Mouse (Mus musculus) thymus, postnatal 4 days (tissue): ENCODE data around the gene Ostc.

Experiments used
- DNase-seq: peaks from one replicate; pipeline ENCODE4 v3.0.0; 2021

Gene Ostc

DNA sequence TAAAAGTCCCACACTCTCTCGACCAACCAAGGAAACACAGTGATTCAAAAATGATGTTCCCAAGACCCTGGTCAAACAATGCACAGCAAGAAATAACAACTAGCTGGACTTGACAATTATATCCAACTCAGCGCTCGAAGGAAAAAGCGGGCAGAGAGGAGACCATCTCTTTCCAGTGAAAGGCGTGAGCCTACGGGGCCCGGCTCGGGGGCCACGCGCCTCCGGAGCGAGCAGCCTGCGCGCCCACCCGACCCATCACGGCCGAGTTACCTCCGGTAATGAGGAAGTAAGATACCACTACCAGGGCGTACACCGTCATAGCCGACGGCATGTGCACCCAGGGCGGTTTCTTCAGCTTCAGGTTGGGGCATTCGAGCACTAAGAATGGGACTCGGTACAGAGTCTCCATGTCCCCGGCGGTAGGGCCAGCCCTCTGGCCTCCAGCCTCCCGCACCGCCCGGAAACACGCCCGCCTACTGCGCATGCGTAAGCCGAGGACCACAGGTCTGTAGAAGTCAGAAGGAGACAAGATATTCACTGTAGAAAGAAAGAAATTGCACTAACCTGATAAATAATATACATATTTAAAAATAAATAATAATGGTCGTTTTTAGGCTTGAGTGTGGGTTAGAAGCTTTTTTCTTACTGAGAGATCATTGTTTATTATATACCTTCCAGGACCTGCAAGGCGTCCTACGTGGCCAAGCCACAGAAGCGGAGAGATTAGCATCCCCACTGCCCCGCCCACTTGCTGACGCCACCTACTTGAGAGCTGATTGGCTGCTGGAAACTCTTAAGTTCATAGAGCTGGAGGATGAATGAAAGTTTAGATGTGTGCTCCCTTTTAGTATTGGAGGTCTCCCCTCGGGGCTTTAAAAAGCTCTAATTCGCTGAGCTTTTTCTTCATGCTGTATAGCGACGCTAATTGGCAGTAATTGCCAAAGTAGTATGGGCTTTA is at the start of gene Ostc:
TSS of gene Ostc (minus strand) at position 478 of the 958 bp plus-strand sequence.
- peak; percentile 98 for DNase-seq

DNA sequence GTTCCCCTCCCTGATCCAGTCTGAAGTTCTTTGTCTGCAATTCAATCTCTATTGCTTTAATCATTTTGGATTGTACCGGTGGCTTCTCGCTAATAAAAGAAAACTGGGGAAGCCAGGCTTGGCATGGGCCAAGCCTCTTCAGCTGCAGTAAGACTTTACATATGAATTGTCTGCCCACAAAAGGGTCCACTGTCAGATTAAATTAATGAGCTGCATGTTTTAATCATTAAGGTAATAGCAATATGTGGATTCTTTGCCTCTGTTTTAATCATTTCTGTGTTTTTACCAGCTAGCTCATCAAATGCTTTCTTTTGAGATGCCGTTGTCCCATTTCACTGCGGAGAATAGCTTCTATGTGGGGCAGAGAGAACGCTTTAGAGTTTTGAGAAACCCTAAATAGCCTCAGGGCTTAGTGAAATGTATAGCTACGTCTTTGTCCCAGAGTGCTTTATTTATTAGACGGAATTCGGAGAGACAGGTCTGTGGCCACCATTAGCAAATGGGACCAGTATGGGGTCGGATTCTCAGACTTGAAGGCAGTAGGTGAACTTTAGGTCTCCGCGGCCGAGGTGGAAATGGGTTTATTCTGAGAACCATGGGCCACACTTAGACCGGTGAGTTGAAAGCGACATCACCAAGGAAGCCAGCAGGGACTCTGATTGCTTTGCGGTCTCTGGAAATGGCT is 49.1 kb upstream of the Ostc start:
- DNase-seq, result no peak

DNA sequence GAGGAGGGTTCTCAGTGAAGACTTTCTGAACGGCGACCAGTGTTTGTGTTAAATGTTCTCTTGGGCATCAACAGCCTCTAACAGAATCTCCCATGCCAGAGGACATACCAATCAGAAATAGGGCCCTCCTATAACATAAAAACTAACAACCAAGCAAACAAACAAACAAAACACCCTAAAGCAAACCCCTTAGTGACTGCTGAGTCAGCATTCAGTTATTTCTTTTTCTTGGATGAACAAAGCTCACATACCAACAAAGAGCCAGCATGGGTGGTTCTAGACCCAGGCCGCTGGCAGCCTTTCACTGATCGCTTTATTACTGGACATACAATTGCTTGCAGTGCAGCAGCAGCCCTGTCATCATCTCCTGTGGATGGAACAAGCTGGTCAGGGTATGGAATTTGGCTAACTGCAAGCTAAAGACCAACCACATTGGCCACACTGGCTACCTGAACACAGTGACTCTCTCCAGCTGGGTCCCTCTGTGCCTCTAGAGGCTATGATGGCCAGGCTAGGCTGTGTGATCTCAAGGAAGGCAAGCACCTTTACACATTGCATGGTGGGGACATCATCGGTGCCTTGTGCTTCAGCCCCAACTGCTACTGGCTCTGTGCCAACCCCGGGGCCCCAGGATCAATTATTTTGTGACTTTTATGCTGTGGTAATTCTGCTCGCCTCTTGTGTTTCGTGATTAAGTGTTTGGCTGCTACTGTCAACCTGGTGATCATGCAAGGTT is 48.0 kb upstream of the Ostc start:
- no peak for DNase-seq

GRCm38 (mm10) chr3:130749206-130749605 is 40.0 kb upstream of the Ostc start:
- DNase-seq, result peak; percentile 21

DNA sequence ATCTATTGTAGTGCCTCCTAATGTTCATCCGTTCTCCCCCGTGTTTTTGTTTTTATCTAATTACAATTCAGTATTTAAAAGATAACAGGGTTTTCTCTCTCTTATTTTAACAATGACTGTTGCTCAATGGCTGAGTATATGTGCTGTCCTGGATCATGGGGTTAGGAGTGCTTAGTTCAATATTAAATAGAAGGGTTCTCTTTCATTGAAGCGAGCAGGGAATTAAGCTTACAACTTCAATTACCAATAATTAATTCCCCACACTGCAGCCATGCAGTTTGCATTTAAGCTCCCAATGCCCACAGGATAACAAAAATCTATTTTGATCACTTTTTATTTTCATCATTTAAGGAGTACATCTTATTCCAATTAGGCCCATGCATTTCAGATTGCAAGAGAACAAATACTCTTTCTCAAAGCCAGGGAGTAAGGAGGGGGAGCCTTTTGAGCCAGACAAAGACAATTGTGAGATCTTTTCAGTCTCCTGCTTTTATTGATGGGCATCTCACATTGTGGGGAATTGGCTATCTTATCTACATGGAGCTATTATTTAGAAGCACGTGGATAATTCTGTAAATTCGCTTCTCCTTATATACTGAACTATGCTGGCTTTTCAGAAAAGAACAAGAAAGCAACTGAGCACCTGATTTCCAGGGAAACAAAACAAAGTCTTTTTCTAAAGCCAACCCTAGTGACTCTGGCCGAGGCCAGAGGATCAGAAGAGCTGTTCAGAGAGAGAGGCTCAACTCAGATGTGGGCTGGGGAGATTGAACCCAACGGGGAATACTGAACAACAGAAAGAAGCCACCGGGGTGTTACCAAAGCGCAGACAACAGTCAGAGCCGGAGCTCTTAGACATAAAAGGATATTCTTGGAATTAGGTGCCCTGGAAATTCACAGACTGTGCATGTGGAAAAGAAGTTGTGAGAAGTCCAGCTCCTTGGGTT is 37.7 kb upstream of the Ostc start:
- no peak for DNase-seq

- no peak for DNase-seq
Observed at GRCm38 (mm10) chr3:130737652-130738361, 28.6 kb upstream of the Ostc start.

DNA sequence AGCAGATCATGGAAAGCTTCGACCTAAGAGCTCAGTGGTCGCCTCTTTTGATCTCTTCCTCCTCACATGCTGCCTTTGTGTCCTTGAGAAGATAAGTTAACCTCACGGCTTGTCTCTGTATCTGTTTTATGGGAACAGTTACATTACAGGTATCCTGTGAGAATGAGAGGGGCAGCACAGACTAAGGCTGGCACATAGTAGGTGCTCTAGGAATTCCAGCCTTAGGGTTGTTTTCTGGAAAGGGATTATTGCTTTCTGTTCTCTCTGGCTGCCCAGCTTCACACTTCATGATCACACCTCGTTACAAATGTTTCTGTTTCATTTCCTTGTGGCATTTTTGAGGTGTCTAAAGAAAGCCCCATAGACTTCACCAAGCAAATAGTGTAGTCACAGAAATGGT is 27.5 kb upstream of the Ostc start:
- DNase-seq, result no peak

DNA sequence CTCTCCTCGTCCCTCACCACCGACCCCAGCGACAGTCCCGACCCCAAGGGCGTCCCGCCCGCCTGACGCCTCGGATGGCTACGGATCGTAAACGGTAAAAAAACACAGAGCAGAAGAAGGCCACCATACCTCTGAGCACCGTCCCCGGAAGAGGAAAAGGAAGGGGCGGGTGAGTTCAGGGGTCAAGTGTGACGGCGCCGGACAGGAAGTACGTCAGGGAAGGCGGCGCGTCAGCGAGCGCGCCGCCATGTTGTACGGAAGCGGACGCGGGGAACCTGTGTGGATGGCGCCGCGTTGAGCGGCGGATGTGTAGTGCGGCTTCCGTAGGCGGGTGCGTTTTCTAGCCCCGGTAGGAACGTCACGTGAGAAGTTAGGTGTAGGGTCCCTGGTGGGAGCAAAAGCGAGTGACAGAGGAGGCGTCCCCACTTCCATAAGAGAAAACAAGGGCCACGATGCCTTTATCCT is 21.0 kb upstream of the Ostc start, which contains the start of gene Rpl34:
TSS of gene Rpl34 (minus strand) at position 210 of the 465 bp plus-strand sequence.
- DNase-seq, result peak; percentile 92

DNA sequence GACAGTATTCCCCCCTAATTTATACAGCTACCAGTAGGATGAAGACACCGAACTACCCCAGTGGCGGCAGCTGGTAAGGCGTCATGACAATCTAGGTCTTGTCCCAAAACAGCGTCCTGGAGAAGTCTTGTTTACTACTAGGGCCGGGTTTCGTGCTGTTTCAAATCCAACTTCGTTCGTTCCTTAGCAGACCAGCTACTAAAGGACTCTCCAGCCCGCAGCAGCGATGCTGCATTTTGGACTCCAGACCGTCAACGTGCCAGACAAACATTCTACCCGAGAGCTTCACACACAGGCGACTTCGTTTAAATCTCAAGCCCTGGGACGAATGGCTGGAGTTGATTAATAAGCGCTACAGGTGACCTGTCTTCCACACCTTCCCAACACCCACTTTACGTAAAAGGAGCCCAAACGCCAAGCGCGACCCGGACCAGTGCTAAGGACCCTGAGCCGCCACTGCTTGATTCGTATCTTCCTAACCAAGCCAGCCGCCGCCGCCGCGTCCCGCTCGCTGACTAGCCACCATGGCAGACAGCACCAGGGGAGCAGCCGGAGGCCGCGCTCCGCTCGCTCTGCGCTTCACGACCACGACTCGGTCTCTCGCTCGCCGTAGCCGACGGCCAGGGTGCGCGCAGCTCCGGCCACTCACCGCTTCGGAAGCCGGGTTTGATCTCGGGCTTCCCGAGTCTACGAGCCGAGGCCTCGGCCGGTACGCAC is 20.4 kb upstream of the Ostc start:
- peak; percentile 80 for DNase-seq

DNA sequence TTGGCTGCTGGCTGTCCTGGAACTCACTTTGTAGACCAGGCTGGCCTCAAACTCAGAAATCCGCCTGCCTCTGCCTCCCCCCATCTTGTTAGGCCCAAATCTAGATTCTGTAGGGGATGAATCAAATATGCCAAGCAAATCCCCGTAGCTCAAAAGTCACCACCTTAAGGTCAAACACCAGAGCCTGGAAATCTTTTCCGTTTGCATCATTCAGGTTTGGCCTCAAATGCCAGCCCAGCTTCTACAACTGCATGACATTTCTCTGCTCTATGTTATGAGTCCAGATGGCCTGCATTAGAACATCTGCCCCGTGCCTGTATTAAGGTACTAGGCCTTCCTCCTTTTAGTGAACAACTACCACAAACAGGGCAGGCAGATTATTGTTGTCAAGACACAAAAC is 18.4 kb upstream of the Ostc start:
- no peak for DNase-seq

DNA sequence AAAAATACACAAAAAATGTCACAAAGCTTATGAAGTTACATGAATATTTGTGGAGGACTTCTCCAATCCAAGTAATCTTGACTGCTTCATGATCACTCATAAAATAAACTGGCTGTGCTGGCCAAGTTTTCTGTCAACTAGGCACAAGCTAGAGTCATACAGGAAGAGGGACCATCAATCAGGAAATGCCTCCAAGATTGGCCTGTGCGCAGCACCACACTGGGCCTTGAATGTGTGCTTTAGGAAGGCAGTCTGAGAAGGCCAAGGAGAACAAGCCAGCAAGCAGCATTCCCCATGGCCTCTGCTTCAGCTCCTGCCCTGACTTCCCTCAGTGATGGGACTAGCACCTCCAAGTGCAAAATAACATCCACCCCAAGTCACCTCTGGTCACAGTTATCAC is 17.8 kb upstream of the Ostc start:
- no peak for DNase-seq

DNA sequence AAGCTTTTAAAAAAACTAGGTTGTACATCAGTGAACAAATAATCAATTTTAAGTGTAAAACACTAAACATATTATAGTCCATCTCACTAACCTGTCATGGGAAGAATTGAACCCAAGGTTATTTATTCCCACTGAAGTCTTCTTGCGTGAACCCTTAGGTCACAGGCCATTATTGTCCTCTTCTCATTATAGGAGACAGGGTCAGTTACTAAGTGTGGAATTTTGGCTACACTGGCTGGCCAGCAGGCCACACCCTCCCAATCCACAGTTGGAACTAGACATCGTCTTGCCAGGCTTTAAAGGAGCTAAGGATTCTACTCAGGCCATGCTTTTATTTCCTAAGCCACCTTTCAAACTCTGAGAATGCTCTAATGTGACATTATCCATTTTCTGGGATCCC is 16.5 kb upstream of the Ostc start:
- DNase-seq, result no peak

DNA sequence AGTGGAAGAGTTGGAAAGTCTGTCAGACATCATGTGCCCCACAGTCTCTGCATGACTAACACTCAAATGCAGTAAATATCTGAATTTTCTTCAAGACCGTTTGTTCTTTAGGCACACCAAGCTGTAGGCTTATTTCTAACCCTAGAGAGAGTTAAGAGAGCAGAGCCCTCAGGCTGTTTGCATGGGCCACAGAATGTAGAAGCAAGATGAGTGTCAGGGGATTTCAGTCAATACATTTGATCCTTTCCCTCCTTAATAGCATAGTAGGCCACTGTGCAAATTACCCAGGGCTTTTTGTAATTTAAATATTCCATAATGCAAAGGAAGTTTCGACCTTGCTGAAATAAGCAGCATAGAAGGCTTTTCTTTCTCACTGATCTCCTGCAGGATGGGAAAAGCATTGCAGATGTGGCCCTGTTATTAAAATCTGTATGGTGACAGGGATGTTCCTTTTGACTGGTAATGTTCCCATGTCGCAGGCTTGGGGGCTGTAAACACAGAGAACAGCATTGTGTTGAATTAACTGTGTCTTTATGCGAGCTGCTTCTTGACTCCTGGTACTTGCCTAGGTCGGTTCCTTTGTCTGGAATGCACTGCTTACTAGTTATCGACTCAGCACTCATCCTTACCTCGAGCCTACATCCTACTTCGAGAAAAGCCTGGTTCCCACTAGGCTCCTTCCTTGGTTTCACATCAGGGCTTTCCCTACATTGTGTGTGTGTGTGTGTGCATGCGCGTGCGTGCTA is 13.7 kb upstream of the Ostc start:
- no peak for DNase-seq

GRCm38 (mm10) chr3:130720225-130720624 is 11.0 kb upstream of the Ostc start:
- DNase-seq, result no peak

DNA sequence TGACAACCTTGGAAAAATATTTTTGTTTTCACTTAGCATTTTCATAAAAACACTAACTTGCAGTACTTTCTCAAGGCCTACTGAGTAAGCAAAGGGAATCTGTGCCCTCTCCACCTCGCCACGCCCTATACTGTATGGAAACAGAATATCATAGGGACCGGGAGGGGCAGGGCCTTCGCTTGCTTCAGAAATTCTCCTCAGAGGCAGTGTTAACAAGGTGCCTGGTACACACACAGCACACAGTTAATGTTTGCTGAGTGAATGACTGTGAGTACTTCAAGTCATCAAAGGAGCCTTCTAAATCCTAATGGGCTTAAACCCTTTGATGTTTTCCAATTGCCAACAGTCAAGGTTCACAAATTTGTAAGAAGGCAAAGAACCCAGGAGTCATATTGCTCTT is 9.6 kb upstream of the Ostc start:
- DNase-seq, result no peak

DNA sequence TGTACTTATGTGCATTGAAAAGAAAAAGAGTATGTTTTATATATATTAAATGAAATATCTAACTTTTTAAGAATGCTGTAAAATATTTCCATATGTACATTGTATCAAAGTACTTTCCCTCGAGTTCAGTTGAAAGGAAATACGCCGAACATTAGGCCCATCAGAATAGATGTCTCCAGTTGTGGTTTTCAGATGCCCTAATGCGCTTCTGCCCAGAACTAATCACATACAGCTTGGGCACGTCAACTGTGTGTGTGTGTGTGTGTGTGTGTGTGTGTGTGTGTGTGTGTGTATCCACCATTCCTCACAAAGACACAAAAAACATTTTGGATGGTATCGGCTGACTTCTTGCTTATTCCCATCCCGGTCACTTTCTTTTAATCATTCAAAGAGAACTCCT is 7.3 kb upstream of the Ostc start:
- no peak for DNase-seq

DNA sequence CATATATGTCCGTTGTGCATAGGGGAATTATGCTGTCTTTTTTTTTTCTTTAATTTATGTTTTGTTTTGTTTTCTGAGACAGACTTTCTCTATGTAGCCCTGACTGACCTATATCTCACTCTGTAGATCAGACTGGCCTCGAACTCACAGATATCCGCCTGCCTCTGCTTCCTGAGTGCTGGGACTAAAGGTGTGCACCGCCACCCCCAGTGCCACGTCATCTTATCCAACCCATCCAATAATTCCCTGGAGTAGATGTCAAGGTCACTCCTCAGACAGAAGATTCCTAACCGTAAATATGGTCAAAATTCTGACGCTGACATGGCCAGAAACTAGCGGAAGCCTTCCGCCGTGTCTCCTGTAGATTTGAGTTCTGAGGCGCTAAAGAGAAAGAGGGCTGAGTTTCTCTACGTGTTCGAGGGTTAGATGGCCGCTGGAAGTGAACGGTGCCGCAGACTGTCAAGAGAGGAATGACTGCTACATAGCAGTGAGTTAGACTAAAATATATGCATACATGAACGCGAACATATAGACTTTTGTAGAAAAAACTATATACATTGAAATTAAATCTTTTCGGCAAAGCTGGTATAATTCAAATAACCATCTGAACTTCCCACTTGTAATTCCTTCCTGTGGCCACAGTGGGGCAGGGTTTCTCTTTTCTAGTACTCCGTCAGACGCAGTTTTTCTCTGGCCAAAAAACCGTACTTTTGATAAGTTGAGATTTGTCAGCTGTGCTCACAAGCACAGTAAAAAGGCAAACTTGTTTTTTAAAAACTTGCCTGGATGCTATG is 5.7 kb upstream of the Ostc start:
- peak; percentile 86 for DNase-seq

DNA sequence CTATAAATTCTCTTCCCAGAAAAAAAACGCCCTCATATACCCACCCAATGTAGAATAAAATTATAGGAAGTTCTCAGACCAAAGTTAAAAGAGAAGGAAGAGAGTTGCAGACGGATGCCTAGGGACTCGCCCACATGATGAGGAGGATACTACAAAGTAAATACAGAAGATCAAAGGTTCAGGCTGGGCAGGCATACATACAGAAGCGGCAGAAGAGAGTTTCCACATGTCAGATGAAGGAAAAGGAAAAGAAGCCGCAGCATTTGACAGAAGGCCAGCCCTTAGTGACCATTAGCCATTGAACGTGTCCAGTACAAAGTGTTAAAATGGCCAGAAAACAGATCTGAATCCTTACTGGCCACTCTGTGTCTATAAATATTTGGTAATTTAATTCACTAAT is 3.6 kb upstream of the Ostc start:
- no peak for DNase-seq

GRCm38 (mm10) chr3:130710103-130710502 is 859 bp upstream of the Ostc start:
- no peak for DNase-seq
